Mouse (Mus musculus): ENCODE measurements around the gene 6430548M08Rik.

- no peak for TF ChIP-seq POLR2A (IDR thresholded peaks at IDR 0.05; ENCODE audit: low read depth, low read length)
- TF ChIP-seq CTCF (conservative IDR thresholded peaks at IDR 0.05; ENCODE audit: insufficient read depth, insufficient read length, low read depth, low read length), result no peak
These were observed 2.6 kb upstream of the 6430548M08Rik start for GRCm38 (mm10) chr8:120111382-120111781.
